Mouse (Mus musculus) CH12.LX (cell line): Measurements from ENCODE around the gene Zxdc. TPM values are rescaled to one million over a fixed set of nuclear protein-coding genes. Genes with fewer than 3 reads are reported as not detected.

Experiments used
- DNase-seq: peaks from one replicate; pipeline ENCODE4 v3.0.0-alpha.2; 2013; ENCODE audit errors: extremely low read depth
- H3K27ac ChIP-seq: 2 replicates; pipeline ENCODE4 v1.5.1; 2012; ENCODE audit warnings: low read depth, mild to moderate bottlenecking, control low read depth, moderate library complexity; ENCODE audit not compliant: insufficient read depth
- H3K27me3 ChIP-seq: replicated peaks from 2 replicates; pipeline ENCODE3; 2012; ENCODE audit warnings: inconsistent platforms
- H3K36me3 ChIP-seq, 2 experiments: replicated peaks in 1 of 2; 2 replicates each; pipeline versions ENCODE3 to v1.6.1; 2012; ENCODE audit warnings: inconsistent platforms in 1 of 2, low read length in 1 of 2, mild to moderate bottlenecking in 1 of 2, mixed read lengths in 1 of 2, moderate library complexity in 1 of 2; ENCODE audit not compliant: control insufficient read depth in 1 of 2, insufficient read depth in 1 of 2
- H3K4me1 ChIP-seq, 2 experiments: 2 replicates each; pipeline ENCODE4 v1.6.1; 2012; ENCODE audit warnings: inconsistent platforms in 1 of 2, moderate library complexity in 1 of 2; ENCODE audit not compliant: insufficient read depth in 2 of 2, control insufficient read depth in 1 of 2
- H3K4me2 ChIP-seq: 2 replicates; pipeline ENCODE4 v1.6.1; 2012; ENCODE audit warnings: low read depth, mild to moderate bottlenecking, control low read depth; ENCODE audit not compliant: poor library complexity, insufficient read depth, severe bottlenecking
- H3K4me3 ChIP-seq, 3 experiments: fragments of 150-350 bp in 1 of 3; sonication (generic) in 1 of 3; replicated peaks in 1 of 3; 2 replicates each; pipeline versions ENCODE3 to v1.5.1; 2011 to 2012; ENCODE audit warnings: low read depth in 2 of 3, low read length in 2 of 3, mild to moderate bottlenecking in 2 of 3, moderate library complexity in 2 of 3, control low read depth in 1 of 3, improper control_type of control experiment in 1 of 3, inconsistent platforms in 1 of 3, mixed read lengths in 1 of 3; ENCODE audit not compliant: poor library complexity in 1 of 3
- H3K79me2 ChIP-seq: replicated peaks from 2 replicates; pipeline ENCODE4 v1.6.1; 2012; ENCODE audit warnings: mild to moderate bottlenecking, moderate library complexity; ENCODE audit not compliant: control insufficient read depth, poor library complexity, insufficient read depth, severe bottlenecking; ENCODE audit errors: extremely low read depth
- H3K9ac ChIP-seq: 2 replicates; pipeline ENCODE4 v1.6.1; 2012; ENCODE audit warnings: low read depth, mild to moderate bottlenecking, control low read depth, moderate library complexity; ENCODE audit not compliant: insufficient read depth
- H3K9me3 ChIP-seq: replicated peaks from 2 replicates; pipeline ENCODE3; 2012; ENCODE audit warnings: low read length, inconsistent platforms, mixed read lengths
- BHLHE40 ChIP-seq: IDR thresholded peaks from 2 replicates; pipeline ENCODE4 v1.6.1; 2011; ENCODE audit warnings: mild to moderate bottlenecking, low read depth, low read length, improper control_type of control experiment
- CHD1 ChIP-seq: IDR thresholded peaks from 2 replicates; pipeline ENCODE4 v1.6.1; 2012; ENCODE audit warnings: low read depth, low read length, improper control_type of control experiment, inconsistent platforms
- CTCF ChIP-seq, 2 experiments: IDR thresholded peaks in 1 of 2; conservative IDR thresholded peaks in 1 of 2; 2 replicates each; pipeline ENCODE4 v1.5.1; 2011 to 2012; ENCODE audit warnings: low read depth in 2 of 2, low read length in 2 of 2, improper control_type of control experiment in 1 of 2, inconsistent platforms in 1 of 2, mild to moderate bottlenecking in 1 of 2, moderate library complexity in 1 of 2
- E2F4 ChIP-seq: IDR thresholded peaks from 2 replicates; pipeline ENCODE4 v1.6.1; 2011; ENCODE audit warnings: low read depth, low read length, improper control_type of control experiment; ENCODE audit not compliant: insufficient replicate concordance
- ELF1 ChIP-seq: IDR thresholded peaks from 2 replicates; pipeline ENCODE4 v1.6.1; 2014; ENCODE audit warnings: low read depth, mild to moderate bottlenecking, inconsistent platforms, low read length, improper control_type of control experiment
- EP300 ChIP-seq: IDR thresholded peaks from 2 replicates; pipeline ENCODE4 v1.6.1; 2011; ENCODE audit warnings: low read length, improper control_type of control experiment
- ETS1 ChIP-seq: conservative IDR thresholded peaks from 2 replicates; pipeline ENCODE4 v1.6.1; 2012; ENCODE audit warnings: low read depth, mild to moderate bottlenecking, inconsistent platforms, low read length, improper control_type of control experiment, moderate library complexity
- GABPA ChIP-seq: IDR thresholded peaks from 2 replicates; pipeline ENCODE4 v1.6.1; 2012; ENCODE audit warnings: low read depth, low read length, improper control_type of control experiment, inconsistent platforms; ENCODE audit not compliant: insufficient replicate concordance
- HCFC1 ChIP-seq: IDR thresholded peaks from 2 replicates; pipeline ENCODE4 v1.6.1; 2012; ENCODE audit warnings: low read depth, mild to moderate bottlenecking, inconsistent platforms, low read length, improper control_type of control experiment
- IRF4 ChIP-seq: IDR thresholded peaks from 2 replicates; pipeline ENCODE4 v1.6.1; 2014; ENCODE audit warnings: low read depth, mild to moderate bottlenecking, inconsistent platforms, low read length, improper control_type of control experiment
- JUND ChIP-seq: conservative IDR thresholded peaks from 2 replicates; pipeline ENCODE4 v1.6.1; 2011; ENCODE audit warnings: low read depth, low read length, improper control_type of control experiment
- KAT2A ChIP-seq: IDR thresholded peaks from 2 replicates; pipeline ENCODE4 v1.6.1; 2012; ENCODE audit warnings: low read length, improper control_type of control experiment, inconsistent platforms; ENCODE audit not compliant: insufficient replicate concordance
- MAX ChIP-seq: IDR thresholded peaks from 2 replicates; pipeline ENCODE4 v1.6.1; 2011; ENCODE audit warnings: low read length, improper control_type of control experiment
- MEF2A ChIP-seq: IDR thresholded peaks from 2 replicates; pipeline ENCODE4 v1.6.1; 2014; ENCODE audit warnings: low read depth, mild to moderate bottlenecking, inconsistent platforms, low read length, improper control_type of control experiment, borderline replicate concordance
- MYC ChIP-seq: IDR thresholded peaks from 2 replicates; pipeline ENCODE4 v1.6.1; 2011; ENCODE audit warnings: low read depth, mild to moderate bottlenecking, improper control_type of control experiment, low read length
- NELFE ChIP-seq: IDR thresholded peaks from 2 replicates; pipeline ENCODE4 v1.6.1; 2011; ENCODE audit warnings: low read depth, low read length, improper control_type of control experiment
- NRF1 ChIP-seq: IDR thresholded peaks from 2 replicates; pipeline ENCODE4 v1.6.1; 2014; ENCODE audit warnings: low read depth, mild to moderate bottlenecking, inconsistent platforms, low read length, improper control_type of control experiment, moderate library complexity
- POLR2A ChIP-seq: IDR thresholded peaks from 2 replicates; pipeline ENCODE4 v1.6.1; 2011; ENCODE audit warnings: low read depth, mild to moderate bottlenecking, improper control_type of control experiment, low read length
- POLR2AphosphoS2 ChIP-seq: IDR thresholded peaks from 2 replicates; pipeline ENCODE4 v1.6.1; 2011; ENCODE audit warnings: low read depth, low read length, improper control_type of control experiment
- RAD21 ChIP-seq: IDR thresholded peaks from 2 replicates; pipeline ENCODE4 v1.6.1; 2011; ENCODE audit warnings: low read depth, mild to moderate bottlenecking, low read length, improper control_type of control experiment, moderate library complexity
- RCOR1 ChIP-seq: conservative IDR thresholded peaks from 2 replicates; pipeline ENCODE4 v1.6.1; 2012; ENCODE audit warnings: low read depth, mild to moderate bottlenecking, inconsistent platforms, low read length, improper control_type of control experiment
- SIN3A ChIP-seq: IDR thresholded peaks from 2 replicates; pipeline ENCODE4 v1.6.1; 2012; ENCODE audit warnings: low read length, improper control_type of control experiment, inconsistent platforms
- SMC3 ChIP-seq: IDR thresholded peaks from 2 replicates; pipeline ENCODE4 v1.6.1; 2011; ENCODE audit warnings: low read depth, low read length, improper control_type of control experiment
- TBP ChIP-seq: conservative IDR thresholded peaks from 2 replicates; pipeline ENCODE4 v1.6.1; 2011; ENCODE audit warnings: low read depth, low read length, improper control_type of control experiment
- TCF12 ChIP-seq: IDR thresholded peaks from 2 replicates; pipeline ENCODE4 v1.6.1; 2014; ENCODE audit warnings: low read depth, mild to moderate bottlenecking, inconsistent platforms, low read length, improper control_type of control experiment
- USF1 ChIP-seq: IDR thresholded peaks from 2 replicates; pipeline ENCODE4 v1.6.1; 2014; ENCODE audit warnings: low read depth, mild to moderate bottlenecking, inconsistent platforms, low read length, improper control_type of control experiment
- ZC3H11A ChIP-seq: IDR thresholded peaks from 2 replicates; pipeline ENCODE4 v1.6.1; 2012; ENCODE audit warnings: low read depth, mild to moderate bottlenecking, inconsistent platforms, low read length, improper control_type of control experiment
- ZMIZ1 ChIP-seq: IDR thresholded peaks from 2 replicates; pipeline ENCODE4 v1.6.1; 2012; ENCODE audit warnings: low read depth, mild to moderate bottlenecking, inconsistent platforms, low read length, improper control_type of control experiment
- dilution Hi-C: fragments of 300-500 bp; cut with MboI; formaldehyde crosslinking; loops from 2 replicates; pipeline ENCODE4 v1.14.3; 2020; ENCODE audit warnings: low sequenced_read_pairs; ENCODE audit not compliant: extremely low pct_unique_long_range_greater_than_20kb, extremely low pct_ligation_motif_present
- in situ Hi-C: fragments of 300-500 bp; cut with MboI; formaldehyde crosslinking; loops from 3 replicates; pipeline ENCODE4 v1.14.3; 2019; ENCODE audit warnings: low sequenced_read_pairs, low pct_ligation_motif_present, low pct_unique_long_range_greater_than_20kb, mixed read lengths
- polyA plus RNA-seq: library from polyadenylated mRNA; unstranded; fragments of >175 nt; gene quantifications from 2 replicates; pipeline ENCODE4 v1.2.1, GENCODE M21; 2012; ENCODE audit warnings: low read depth; ENCODE audit not compliant: insufficient read length
- total RNA-seq, 2 experiments: library from RNA; depleted of rRNA; stranded (reverse); fragments of 300-350 nt in 1 of 2; fragments of >200 nt in 1 of 2; gene quantifications; 2 replicates each; pipeline ENCODE4 v1.2.3; 2012 to 2014

The Zxdc gene
- total RNA-seq (2012; rRNA removed) (6.9 and 8.3 TPM in 2 replicates), total RNA-seq (2014; rRNA removed) (4.3 and 4.7 TPM in 2 replicates), polyA plus RNA-seq (5.2 and 5.4 TPM in 2 replicates)

DNA sequence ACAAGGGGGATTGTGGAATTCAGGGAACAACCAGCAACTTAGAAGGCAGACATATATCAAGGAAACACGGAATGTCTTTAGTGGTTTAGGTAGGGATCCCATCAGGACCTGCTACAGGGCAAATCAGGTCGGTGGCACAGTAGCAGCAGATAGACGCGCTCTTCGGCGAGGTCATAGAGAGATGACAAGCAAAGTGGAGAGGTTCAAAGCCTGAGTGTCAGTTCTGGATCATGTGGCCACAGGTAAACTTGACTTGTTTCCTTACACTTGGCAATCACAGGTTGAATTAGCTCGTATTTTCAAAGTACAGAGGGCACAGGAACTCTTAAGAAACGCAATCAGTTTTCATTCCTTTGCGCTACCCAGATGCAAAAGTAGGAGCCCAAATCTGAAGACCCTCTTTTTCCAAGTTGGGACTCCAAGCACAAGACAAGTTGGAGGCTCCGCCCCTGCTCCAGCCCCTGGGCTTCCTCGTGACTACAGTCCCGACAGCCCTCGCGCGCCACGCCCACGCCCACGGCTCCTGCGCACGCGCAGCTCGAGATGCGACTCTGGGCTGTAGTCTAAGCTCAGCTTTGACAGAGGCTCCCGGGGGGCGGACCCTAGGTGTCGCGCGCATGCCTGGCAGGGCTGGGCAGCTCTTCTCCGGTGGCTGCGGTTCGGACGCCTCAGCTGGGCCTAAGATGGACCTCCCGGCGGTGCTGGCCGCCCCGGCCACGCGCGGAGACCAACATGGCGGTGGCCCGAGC lies at the start of gene Zxdc:
TSS of gene Zxdc (plus strand) at position 517 of the 749 bp plus-strand sequence.
- peaks cover 1% of the 10 kb centered on the region for H3K27me3 ChIP-seq

DNA sequence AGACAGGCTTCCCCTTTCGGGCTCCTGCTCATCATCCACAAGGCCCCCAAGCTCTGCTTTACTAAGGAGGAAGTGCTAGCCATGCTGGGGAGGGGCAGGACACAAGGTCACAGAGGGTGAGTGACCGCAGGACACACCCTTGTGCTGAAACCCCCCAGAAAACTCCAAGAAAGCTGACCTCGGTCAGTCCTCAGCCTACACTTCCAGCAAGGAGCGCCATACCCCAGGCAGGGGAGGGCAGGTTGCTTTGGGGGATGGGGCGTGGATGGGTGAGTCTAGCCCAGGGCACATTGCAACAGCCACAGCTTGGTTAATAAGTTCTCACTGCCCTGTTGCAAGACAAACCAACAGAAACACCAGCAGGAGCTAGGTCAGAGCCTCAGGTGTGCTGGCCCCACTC lies 48.9 kb upstream of the Zxdc start:
- H3K27ac ChIP-seq, result no peak overlapping the region

More for the DNA sequence above, at the start of gene Zxdc:
- peak within 1 kb of the TSS; percentile 67 to 91 (median 77) for H3K4me3 ChIP-seq
- H3K9me3 ChIP-seq, result no peaks in the 10 kb centered on the region
- H3K36me3 ChIP-seq, result peaks cover 16 to 25% of the 10 kb centered on the region in 2 experiments
- dilution Hi-C loops, result no loop called here
- in situ Hi-C loops, result no loop called here
- H3K4me1 ChIP-seq, result peaks cover 3 to 26% of the 10 kb centered on the region in 2 experiments; a peak in 2 of 4 replicates
- DNase-seq, result peak; percentile 96
- H3K9ac ChIP-seq, result peak within 1 kb of the TSS; percentile 67
- peaks cover 7% of the 10 kb centered on the region; the same call in 1 of the 2 replicates for H3K79me2 ChIP-seq
- TF ChIP-seq MEF2A, result no peak
- TF ChIP-seq ELF1, result peak; percentile 72
- TF ChIP-seq TCF12, result peak; percentile 74
- no peak for TF ChIP-seq JUND
- TF ChIP-seq BHLHE40, result peak; percentile 42
- no peak for TF ChIP-seq ETS1
- TF ChIP-seq NELFE, result peak; percentile 59
- TF ChIP-seq ZC3H11A, result no peak
- peak; percentile 99 for TF ChIP-seq NRF1
- TF ChIP-seq KAT2A, result 0 out of 2 replicates have a peak, but pooled peaks have one; percentile 51
- no peak for TF ChIP-seq ZMIZ1
- peak; percentile 69 for TF ChIP-seq HCFC1
- TF ChIP-seq MAX, result peak; percentile 64
- no peak for TF ChIP-seq CTCF (conservative IDR thresholded peaks at IDR 0.05 in 1 of 2, IDR thresholded peaks at IDR 0.05 in 1 of 2; ENCODE audit: low read depth in 2 of 2, low read length in 2 of 2)
- peak; percentile 81; the same call in 1 of the 2 replicates for TF ChIP-seq SIN3A
- peak; percentile 80 for TF ChIP-seq POLR2A
- 0 out of 2 replicates have a peak, but pooled peaks have one; percentile 62 for TF ChIP-seq TBP
- TF ChIP-seq E2F4, result no peak
- 0 out of 2 replicates have a peak, but pooled peaks have one; percentile 24 for TF ChIP-seq IRF4
- TF ChIP-seq USF1, result peak; percentile 63
- no peak within 1 kb of the TSS for H3K27ac ChIP-seq
- H3K4me2 ChIP-seq, result peak within 1 kb of the TSS; percentile 76

More for the DNA sequence above, 48.9 kb upstream of the Zxdc start:
- Histone ChIP-seq H3K27me3 (peaks cover 44% of the 10 kb centered on the region), H3K9ac (no peak overlapping the region), H3K36me3 (no peaks in the 10 kb centered on the region), H3K9me3 (peaks cover 6% of the 10 kb centered on the region), H3K79me2 (no peaks in the 10 kb centered on the region), H3K4me1 (peaks cover 0 to 2% of the 10 kb centered on the region in 2 experiments; a peak in 1 of 4 replicates), H3K4me2 (no peak overlapping the region), H3K4me3 (no peak overlapping the region)
- TF ChIP-seq NELFE (no peak), MEF2A (no peak), POLR2AphosphoS2 (no peak), MYC (no peak), EP300 (no peak), TCF12 (no peak), RAD21 (no peak), CTCF (conservative IDR thresholded peaks at IDR 0.05 in 1 of 2, IDR thresholded peaks at IDR 0.05 in 1 of 2; ENCODE audit: low read depth in 2 of 2, low read length in 2 of 2) (no peak), MAX (no peak), RCOR1 (no peak), USF1 (no peak), GABPA (no peak), SMC3 (no peak), CHD1 (no peak)
- no peak for DNase-seq
- dilution Hi-C loops, result no loop called here
- in situ Hi-C loops, result loop anchor here (10.0 kb wide), 1 partner anchor 636 kb away; no protein-coding TSS in a partner anchor
